Mouse (Mus musculus): ENCODE data around the gene Prrc2a. TPM values are rescaled to one million over a fixed set of nuclear protein-coding genes. Genes with fewer than 3 reads are reported as not detected.

Gene Prrc2a
- polyA plus RNA-seq, 2 experiments = 33.4 to 61.4 TPM

DNA sequence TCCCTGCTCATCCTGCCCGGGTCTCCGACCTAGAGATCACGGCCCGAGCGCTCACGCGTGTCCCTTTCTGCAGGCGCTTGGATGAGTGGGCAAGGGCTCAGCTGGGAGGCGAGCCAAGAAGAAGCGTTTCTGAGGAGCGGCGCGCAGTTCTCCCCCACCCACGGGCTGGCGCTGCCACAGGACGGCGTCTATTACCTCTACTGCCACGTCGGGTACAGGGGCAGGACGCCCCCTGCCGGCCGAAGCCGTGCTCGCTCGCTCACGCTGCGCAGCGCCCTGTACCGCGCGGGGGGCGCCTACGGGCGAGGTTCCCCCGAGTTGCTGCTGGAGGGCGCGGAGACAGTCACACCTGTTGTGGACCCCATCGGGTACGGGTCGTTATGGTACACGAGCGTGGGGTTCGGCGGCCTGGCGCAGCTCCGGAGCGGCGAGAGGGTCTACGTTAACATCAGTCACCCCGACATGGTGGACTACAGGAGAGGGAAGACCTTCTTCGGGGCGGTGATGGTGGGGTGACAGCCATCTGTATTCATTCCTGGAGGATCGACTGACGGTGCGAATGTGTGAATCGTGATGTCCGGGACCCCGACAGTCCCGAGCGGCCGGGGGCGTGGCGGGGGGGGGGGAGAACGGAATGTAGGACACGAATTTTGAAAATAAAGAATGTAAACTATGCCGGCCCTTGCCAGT, 31.1 kb upstream of the Prrc2a start:
- Histone ChIP-seq H3K27ac (no peak overlapping the region), H3K27me3 (ENCODE audit: control insufficient read depth, insufficient read depth, low read length) (peaks cover 19% of the 10 kb centered on the region)
- DNase-seq (ENCODE audit: low read depth in 3 of 3, low spot score in 3 of 3) = no peak

DNA sequence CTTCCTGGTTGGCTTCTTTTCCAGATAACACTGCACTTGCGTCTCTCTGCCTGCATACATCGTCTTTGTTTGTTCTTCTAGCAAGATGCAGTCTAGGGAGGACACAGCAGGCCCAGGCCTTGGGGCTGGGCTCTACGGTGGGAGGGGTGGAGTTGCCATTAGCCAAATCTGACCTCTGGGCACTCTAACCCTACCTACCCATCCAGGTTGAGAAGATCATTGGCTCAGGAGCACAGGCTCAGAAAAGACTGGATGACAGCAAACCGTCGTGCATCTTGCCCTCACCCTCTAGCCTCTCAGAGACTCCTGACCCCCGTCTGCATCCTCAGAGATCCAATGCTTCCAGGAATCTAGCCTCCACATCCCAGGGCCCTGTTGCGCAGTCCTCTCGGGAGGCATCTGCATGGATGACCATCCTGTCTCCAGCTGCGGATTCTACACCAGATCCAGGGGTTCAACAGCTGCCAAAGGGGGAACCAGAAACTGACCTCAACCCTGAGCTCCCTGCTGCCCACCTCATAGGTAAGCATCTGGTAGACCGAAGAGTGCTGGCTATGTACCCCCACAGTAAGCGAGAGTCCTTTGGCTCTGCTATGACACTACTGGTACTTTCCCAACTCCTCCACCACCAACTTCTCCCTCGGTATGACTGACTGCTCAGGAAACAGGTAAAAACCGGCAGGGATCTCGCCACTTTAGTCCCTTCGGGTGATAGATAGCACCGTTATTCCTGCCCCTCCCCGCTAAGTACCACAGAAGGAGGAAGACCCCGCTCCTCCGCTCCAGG, 30.3 kb upstream of the Prrc2a start:
- ATAC-seq (ENCODE audit: insufficient read depth) = no peak; the same call in 1 of the 2 replicates
- WGBS (ENCODE audit: insufficient replicate concordance) = 34% methylated on average over 19 of the region's 19 CpGs

More for the DNA sequence above, 31.1 kb upstream of the Prrc2a start:
- peaks cover 0 to 11% of the 10 kb centered on the region in 2 experiments; a peak in 2 of 4 replicates for H3K4me1 ChIP-seq (replicated peaks; ENCODE audit: control insufficient read depth in 2 of 2, insufficient read depth in 2 of 2, low read length in 1 of 2)
- peak overlapping the region; percentile 43 to 44 for H3K4me3 ChIP-seq (ENCODE audit: insufficient read depth in 1 of 2, low read depth in 2 of 2, low read length in 2 of 2)
- no peaks in the 10 kb centered on the region for H3K36me3 ChIP-seq (replicated peaks; ENCODE audit: control insufficient read depth, insufficient read depth, low read depth)
- H3K9me3 ChIP-seq (ENCODE audit: control insufficient read depth, low read length) = no peaks in the 10 kb centered on the region
- peak; percentile 71; the same call in 1 of the 2 replicates for ATAC-seq (ENCODE audit: insufficient read depth)
- 1% methylated on average over 66 of the region's 66 CpGs for WGBS (ENCODE audit: insufficient replicate concordance)
- peak overlapping the region; percentile 65 for H3K4me2 ChIP-seq (ENCODE audit: low read depth)
- no peak for TF ChIP-seq EP300 (IDR thresholded peaks at IDR 0.05; ENCODE audit: low read depth)
- peak; percentile 88 for TF ChIP-seq CTCF (IDR thresholded peaks at IDR 0.05; ENCODE audit: low read depth)
- no peak overlapping the region for H3K9ac ChIP-seq (replicated peaks)

DNA sequence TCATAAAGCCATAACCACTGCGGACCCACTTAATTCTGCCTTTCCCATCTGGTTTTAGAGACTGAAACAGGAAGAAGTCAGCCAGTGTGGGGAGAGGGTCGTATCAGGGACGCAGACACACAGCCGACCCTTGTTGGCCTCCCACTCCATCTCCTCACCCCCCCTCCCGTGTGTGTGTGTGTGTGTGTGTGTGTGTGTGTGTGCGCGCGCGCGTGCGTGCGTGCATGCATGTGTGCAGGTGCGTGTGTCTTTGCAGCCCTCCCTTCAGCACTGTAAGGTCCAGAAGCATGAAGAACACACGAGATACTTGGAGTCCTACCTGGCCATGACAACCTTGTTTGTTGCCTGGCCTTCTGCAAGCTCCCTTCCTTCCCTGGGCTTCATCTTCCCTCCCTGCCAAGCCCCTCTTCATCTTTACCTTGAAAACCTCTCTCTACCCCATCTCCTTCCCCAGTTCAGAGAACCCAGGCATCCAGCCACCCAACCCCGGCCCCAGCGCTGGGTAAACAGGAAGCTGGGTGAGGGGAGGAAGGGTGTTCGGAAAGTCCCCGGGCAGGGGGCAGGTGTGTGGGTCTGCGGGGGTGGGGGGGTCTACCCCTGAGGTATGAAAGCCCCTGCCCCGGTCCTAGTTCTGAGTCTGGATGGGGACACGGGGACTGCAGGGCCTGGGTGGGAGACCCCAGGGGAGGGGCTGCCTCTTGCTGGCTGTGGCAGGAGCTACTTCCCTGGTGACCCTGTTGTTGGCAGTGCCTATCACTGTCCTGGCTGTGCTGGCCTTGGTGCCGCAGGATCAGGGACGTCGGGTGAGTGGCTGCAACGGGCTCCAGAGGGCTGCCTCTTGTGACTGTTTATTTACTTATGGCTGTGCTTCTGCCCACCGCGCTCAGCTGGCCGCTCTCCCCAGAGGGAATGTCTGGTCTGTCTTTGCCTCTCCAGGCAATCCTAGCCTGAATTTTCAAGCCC, 29.5 kb upstream of the Prrc2a start, which contains the start of gene Ltb:
TSS of gene Ltb (plus strand) at position 559 of the 963 bp plus-strand sequence.
- H3K27me3 ChIP-seq (ENCODE audit: control insufficient read depth, insufficient read depth, low read length) = peaks cover 14% of the 10 kb centered on the region
- DNase-seq (ENCODE audit: low read depth in 3 of 3, low spot score in 3 of 3) = no peak
- H3K9ac ChIP-seq (replicated peaks) = no peak within 1 kb of the TSS
- H3K4me1 ChIP-seq (replicated peaks; ENCODE audit: control insufficient read depth in 2 of 2, insufficient read depth in 2 of 2, low read length in 1 of 2) = peaks cover 0 to 13% of the 10 kb centered on the region in 2 experiments; a peak in 2 of 4 replicates
- 43% methylated on average over 28 of the region's 28 CpGs for WGBS (ENCODE audit: insufficient replicate concordance)
- no peaks in the 10 kb centered on the region for H3K36me3 ChIP-seq (replicated peaks; ENCODE audit: control insufficient read depth, insufficient read depth, low read depth)
- no peaks in the 10 kb centered on the region for H3K9me3 ChIP-seq (ENCODE audit: control insufficient read depth, low read length)
- no peak within 1 kb of the TSS for H3K27ac ChIP-seq
- TF ChIP-seq EP300 (IDR thresholded peaks at IDR 0.05; ENCODE audit: low read depth) (no peak), CTCF (IDR thresholded peaks at IDR 0.05; ENCODE audit: low read depth) (no peak)
- H3K4me3 ChIP-seq (ENCODE audit: insufficient read depth in 1 of 2, low read depth in 2 of 2, low read length in 2 of 2) = peak within 1 kb of the TSS in 1 of 2 experiments; percentile 43; a peak in 1 of 4 replicates
- ATAC-seq (ENCODE audit: insufficient read depth) = no peak
- peak within 1 kb of the TSS; percentile 65 for H3K4me2 ChIP-seq (ENCODE audit: low read depth)

More for the DNA sequence above, 30.3 kb upstream of the Prrc2a start:
- Histone ChIP-seq H3K4me2 (ENCODE audit: low read depth) (peak overlapping the region; percentile 65), H3K9me3 (ENCODE audit: control insufficient read depth, low read length) (no peaks in the 10 kb centered on the region), H3K4me3 (ENCODE audit: insufficient read depth in 1 of 2, low read depth in 2 of 2, low read length in 2 of 2) (peak overlapping the region; percentile 43 to 44), H3K36me3 (replicated peaks; ENCODE audit: control insufficient read depth, insufficient read depth, low read depth) (no peaks in the 10 kb centered on the region), H3K9ac (replicated peaks) (no peak overlapping the region), H3K4me1 (replicated peaks; ENCODE audit: control insufficient read depth in 2 of 2, insufficient read depth in 2 of 2, low read length in 1 of 2) (peaks cover 0 to 10% of the 10 kb centered on the region in 2 experiments; a peak in 2 of 4 replicates), H3K27ac (no peak overlapping the region), H3K27me3 (ENCODE audit: control insufficient read depth, insufficient read depth, low read length) (peaks cover 14% of the 10 kb centered on the region)
- TF ChIP-seq CTCF (IDR thresholded peaks at IDR 0.05; ENCODE audit: low read depth) = no peak
- TF ChIP-seq EP300 (IDR thresholded peaks at IDR 0.05; ENCODE audit: low read depth) = no peak
- no peak for DNase-seq (ENCODE audit: low read depth in 3 of 3, low spot score in 3 of 3)

DNA sequence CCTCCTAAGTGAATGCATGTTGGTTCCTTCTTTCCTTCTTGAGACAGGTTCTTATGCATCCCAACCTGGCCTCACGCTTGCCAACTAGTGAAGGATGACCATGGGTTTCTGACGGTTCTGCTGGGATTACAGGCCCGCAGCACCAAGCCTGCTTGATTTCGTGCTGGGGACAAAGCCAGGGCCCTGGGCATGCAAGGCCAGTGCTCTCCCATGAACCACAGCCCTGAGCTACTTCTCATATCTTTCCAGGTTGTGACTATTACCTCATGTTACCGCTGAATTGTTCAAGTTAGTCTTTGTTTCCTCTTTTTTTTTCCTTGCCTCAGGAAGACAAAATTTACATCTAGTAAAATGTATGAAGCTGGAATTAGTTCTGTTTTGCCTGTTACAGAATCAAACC, 28.2 kb upstream of the Prrc2a start:
- DNase-seq (ENCODE audit: low read depth in 3 of 3, low spot score in 3 of 3) = no peak
- no peak for ATAC-seq (ENCODE audit: insufficient read depth)
- Histone ChIP-seq H3K4me1 (replicated peaks; ENCODE audit: control insufficient read depth in 2 of 2, insufficient read depth in 2 of 2, low read length in 1 of 2) (peaks cover 0 to 13% of the 10 kb centered on the region in 2 experiments; a peak in 2 of 4 replicates), H3K9me3 (ENCODE audit: control insufficient read depth, low read length) (no peaks in the 10 kb centered on the region), H3K27me3 (ENCODE audit: control insufficient read depth, insufficient read depth, low read length) (peaks cover 14% of the 10 kb centered on the region), H3K9ac (replicated peaks) (no peak overlapping the region), H3K27ac (no peak overlapping the region), H3K36me3 (replicated peaks; ENCODE audit: control insufficient read depth, insufficient read depth, low read depth) (no peaks in the 10 kb centered on the region), H3K4me3 (ENCODE audit: insufficient read depth in 1 of 2, low read depth in 2 of 2, low read length in 2 of 2) (no peak overlapping the region), H3K4me2 (ENCODE audit: low read depth) (no peak overlapping the region)
- WGBS (ENCODE audit: insufficient replicate concordance) = 46% methylated on average over 5 of the region's 5 CpGs
- TF ChIP-seq CTCF (IDR thresholded peaks at IDR 0.05; ENCODE audit: low read depth) (no peak), EP300 (IDR thresholded peaks at IDR 0.05; ENCODE audit: low read depth) (no peak)

Data from liver, embryonic 14.5 days (tissue).